Mouse (Mus musculus): ENCODE data around the gene Foxn3.

Foxn3 gene

GRCm38 (mm10) chr12:99466426-99466825 lies 97.0 kb downstream of the Foxn3 start:
- DNase-seq (ENCODE audit: low spot score): no peak

- no peak for DNase-seq (ENCODE audit: low spot score)
Measured at GRCm38 (mm10) chr12:99464291-99464690, 99.1 kb downstream of the Foxn3 start.

GRCm38 (mm10) chr12:99462846-99463245 lies 100.5 kb downstream of the Foxn3 start:
- no peak for DNase-seq (ENCODE audit: low spot score)

GRCm38 (mm10) chr12:99462302-99462701 lies 101.1 kb downstream of the Foxn3 start:
- DNase-seq (ENCODE audit: low spot score): no peak

GRCm38 (mm10) chr12:99457521-99458205 lies 105.7 kb downstream of the Foxn3 start:
- DNase-seq (ENCODE audit: low spot score): no peak

GRCm38 (mm10) chr12:99455580-99455979 lies 107.8 kb downstream of the Foxn3 start:
- DNase-seq (ENCODE audit: low spot score): no peak

GRCm38 (mm10) chr12:99454394-99454793 lies 109.0 kb downstream of the Foxn3 start:
- no peak for DNase-seq (ENCODE audit: low spot score)

GRCm38 (mm10) chr12:99453797-99454196 lies 109.6 kb downstream of the Foxn3 start:
- no peak for DNase-seq (ENCODE audit: low spot score)

GRCm38 (mm10) chr12:99450076-99450475 lies 113.3 kb downstream of the Foxn3 start:
- DNase-seq (ENCODE audit: low spot score): no peak

- DNase-seq (ENCODE audit: low spot score): no peak
Measured at GRCm38 (mm10) chr12:99447791-99448190, 115.6 kb downstream of the Foxn3 start.

- no peak for DNase-seq (ENCODE audit: low spot score)
Measured at GRCm38 (mm10) chr12:99445018-99445674, 118.2 kb downstream of the Foxn3 start.

GRCm38 (mm10) chr12:99442819-99443218 lies 120.6 kb downstream of the Foxn3 start:
- DNase-seq (ENCODE audit: low spot score): no peak

GRCm38 (mm10) chr12:99440953-99441352 lies 122.4 kb downstream of the Foxn3 start:
- no peak for DNase-seq (ENCODE audit: low spot score)

GRCm38 (mm10) chr12:99440022-99440421 lies 123.4 kb downstream of the Foxn3 start:
- no peak for DNase-seq (ENCODE audit: low spot score)

- no peak for DNase-seq (ENCODE audit: low spot score)
Measured at GRCm38 (mm10) chr12:99435189-99435588, 128.2 kb downstream of the Foxn3 start.

- no peak for DNase-seq (ENCODE audit: low spot score)
Measured at GRCm38 (mm10) chr12:99433402-99433801, 130.0 kb downstream of the Foxn3 start.

- DNase-seq (ENCODE audit: low spot score): no peak
Measured at GRCm38 (mm10) chr12:99431541-99431940, 131.8 kb downstream of the Foxn3 start.

- no peak for DNase-seq (ENCODE audit: low spot score)
Measured at GRCm38 (mm10) chr12:99430992-99431391, 132.4 kb downstream of the Foxn3 start.

- DNase-seq (ENCODE audit: low spot score): no peak
Measured at GRCm38 (mm10) chr12:99429101-99429500, 134.3 kb downstream of the Foxn3 start.

GRCm38 (mm10) chr12:99426207-99426916 lies 137.0 kb downstream of the Foxn3 start:
- DNase-seq (ENCODE audit: low spot score): no peak

- no peak for DNase-seq (ENCODE audit: low spot score)
Measured at GRCm38 (mm10) chr12:99419396-99419760, 144.0 kb downstream of the Foxn3 start.

- DNase-seq (ENCODE audit: low spot score): no peak
Measured at GRCm38 (mm10) chr12:99418476-99419395, 144.6 kb downstream of the Foxn3 start.
